Mouse (Mus musculus) heart, embryonic 13.5 days (tissue): ENCODE results near the gene Pih1d3. TPM values are rescaled to one million over a fixed set of nuclear protein-coding genes. Genes with fewer than 3 reads are reported as not detected.

Experiments used
- ATAC-seq: fragments of 200-750 bp; cut with Nextera tagmentation; 2 replicates; pipeline ENCODE4 v1.8.0; 2017; ENCODE audit warnings: moderate TSS enrichment; ENCODE audit not compliant: insufficient number of reproducible peaks, low FRiP score, low TSS enrichment; ENCODE audit errors: extremely low read depth
- H3K27ac ChIP-seq: fragments of 300-500 bp; sonication (generic); replicated peaks from 2 replicates; pipeline ENCODE4 v1.5.1; 2015; ENCODE audit warnings: moderate library complexity, mild to moderate bottlenecking, inconsistent platforms
- H3K27me3 ChIP-seq: fragments of 300-500 bp; sonication (generic); replicated peaks from 2 replicates; pipeline ENCODE4 v1.6.1; 2015; ENCODE audit warnings: mild to moderate bottlenecking, inconsistent platforms
- H3K36me3 ChIP-seq: fragments of 300-500 bp; sonication (generic); 2 replicates; pipeline ENCODE4 v1.6.1; 2015; ENCODE audit warnings: mild to moderate bottlenecking, inconsistent platforms
- H3K4me1 ChIP-seq: fragments of 300-500 bp; sonication (generic); 2 replicates; pipeline ENCODE4 v1.6.1; 2015; ENCODE audit warnings: inconsistent platforms
- H3K4me2 ChIP-seq: fragments of 300-500 bp; sonication (generic); 2 replicates; pipeline ENCODE4 v1.6.1; 2015; ENCODE audit warnings: inconsistent platforms, mild to moderate bottlenecking, moderate library complexity
- H3K4me3 ChIP-seq: fragments of 300-500 bp; sonication (generic); 2 replicates; pipeline ENCODE4 v1.5.1; 2015; ENCODE audit warnings: moderate library complexity, mild to moderate bottlenecking, inconsistent platforms
- H3K9ac ChIP-seq: fragments of 300-500 bp; sonication (generic); 2 replicates; pipeline ENCODE4 v1.6.1; 2015; ENCODE audit warnings: inconsistent platforms, mild to moderate bottlenecking, moderate library complexity
- H3K9me3 ChIP-seq: fragments of 300-500 bp; sonication (generic); 2 replicates; pipeline ENCODE4 v1.6.1; 2016; ENCODE audit warnings: inconsistent platforms
- WGBS: fragments of 180-500 bp; shearing (Covaris S2); methylation state at CpG from one replicate; pipeline ENCODE4 v1.1.7; 2015; ENCODE audit warnings: mixed read lengths; 5-methylcytosine and 5-hydroxymethylcytosine counted together
- polyA plus RNA-seq: library from polyadenylated mRNA; unstranded; fragments of >200 nt; fragmentation: Nextera tagmentation; extraction: Ambion mirVana; gene quantifications from 2 replicates; pipeline ENCODE4 v1.2.1, GENCODE M21; 2015

Gene Pih1d3
- polyA plus RNA-seq = not detected in 2 replicates

- Histone ChIP-seq H3K9ac (no peak within 1 kb of the TSS), H3K4me1 (no peaks in the 10 kb centered on the region), H3K4me2 (no peak within 1 kb of the TSS), H3K36me3 (no peaks in the 10 kb centered on the region), H3K27me3 (no peaks in the 10 kb centered on the region), H3K27ac (no peak within 1 kb of the TSS), H3K9me3 (no peaks in the 10 kb centered on the region), H3K4me3 (no peak within 1 kb of the TSS)
- ATAC-seq = no peak
- 67% methylated on average over 7 of the region's 7 CpGs for WGBS
These were observed at the start of gene Pih1d3, which contains the start of gene 4931428L18Rik for GRCm38 (mm10) chr1:31222564-31222963. Gene Pih1d3, plus strand, starts transcription at chr1:31222838. Gene 4931428L18Rik, minus strand, starts transcription at chr1:31222684.

DNA sequence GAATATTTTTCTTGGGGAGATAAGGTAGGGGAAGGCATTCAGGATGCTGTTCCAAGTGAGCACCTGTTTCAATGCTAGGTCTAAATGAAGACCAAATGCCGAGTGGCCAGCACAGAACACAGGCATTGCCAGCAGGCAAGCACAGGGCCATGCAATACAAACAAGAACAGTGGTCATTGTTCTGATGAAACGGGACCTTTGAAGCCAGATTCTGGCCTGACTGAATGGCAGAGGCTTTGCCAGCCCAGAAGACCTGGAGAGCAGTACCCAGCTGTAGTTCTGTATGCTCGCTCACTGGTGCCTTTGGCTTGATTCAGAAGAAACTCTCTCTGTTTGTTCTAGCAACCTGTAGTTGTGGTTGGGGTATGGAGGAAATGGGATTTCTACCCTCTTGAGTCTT, 47.2 kb upstream of the Pih1d3 start:
- Histone ChIP-seq H3K9me3 (no peaks in the 10 kb centered on the region), H3K27me3 (no peaks in the 10 kb centered on the region), H3K27ac (no peak overlapping the region), H3K9ac (no peak overlapping the region), H3K4me2 (no peak overlapping the region), H3K4me3 (no peak overlapping the region), H3K4me1 (no peaks in the 10 kb centered on the region), H3K36me3 (no peaks in the 10 kb centered on the region)
- WGBS = 68% methylated on average over 3 of the region's 3 CpGs
- ATAC-seq = no peak

- Histone ChIP-seq H3K4me1 (no peaks in the 10 kb centered on the region), H3K27ac (no peak within 1 kb of the TSS), H3K4me3 (no peak within 1 kb of the TSS), H3K27me3 (no peaks in the 10 kb centered on the region), H3K9ac (no peak within 1 kb of the TSS), H3K4me2 (no peak within 1 kb of the TSS), H3K36me3 (no peaks in the 10 kb centered on the region), H3K9me3 (no peaks in the 10 kb centered on the region)
- no peak for ATAC-seq
- 68% methylated on average over 5 of the region's 5 CpGs for WGBS
These were observed 46.5 kb upstream of the Pih1d3 start, which contains the start of gene Lgsn for GRCm38 (mm10) chr1:31176101-31176500. Gene Lgsn, plus strand, starts transcription at chr1:31176401.

- Histone ChIP-seq H3K27ac (no peak overlapping the region), H3K36me3 (no peaks in the 10 kb centered on the region), H3K4me3 (no peak overlapping the region), H3K9me3 (no peaks in the 10 kb centered on the region), H3K4me2 (no peak overlapping the region), H3K9ac (no peak overlapping the region), H3K4me1 (no peaks in the 10 kb centered on the region), H3K27me3 (no peaks in the 10 kb centered on the region)
- 47% methylated on average over 1 of the region's 1 CpGs for WGBS
- no peak for ATAC-seq
These were observed 44.4 kb upstream of the Pih1d3 start for GRCm38 (mm10) chr1:31178264-31178663.

- WGBS = 69% methylated on average over 10 of the region's 10 CpGs
- ATAC-seq = no peak
These were observed 32.3 kb upstream of the Pih1d3 start for GRCm38 (mm10) chr1:31190237-31190866.

DNA sequence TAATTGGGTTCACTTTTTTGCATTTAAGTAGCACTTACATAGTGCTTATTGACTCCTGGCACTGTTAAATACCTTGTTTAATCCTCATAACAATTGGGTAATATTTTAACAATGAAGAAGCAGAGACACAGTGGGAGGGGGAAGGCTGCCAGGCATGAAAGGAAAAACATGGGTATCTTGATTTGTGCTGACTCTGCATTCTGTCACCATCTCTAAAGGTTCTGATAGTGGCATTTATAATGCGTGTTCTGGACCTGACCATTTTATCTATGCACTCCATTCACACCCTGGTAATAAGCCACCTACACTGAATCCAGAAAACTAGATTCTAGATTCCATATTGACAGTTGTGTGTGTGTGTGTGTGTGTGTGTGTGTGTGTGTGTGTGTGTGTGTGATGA, 27.0 kb upstream of the Pih1d3 start:
- H3K4me3 ChIP-seq = no peak overlapping the region
- ATAC-seq = no peak
- no peaks in the 10 kb centered on the region for H3K9me3 ChIP-seq
- 64% methylated on average over 1 of the region's 1 CpGs for WGBS
- no peak overlapping the region for H3K9ac ChIP-seq
- H3K4me1 ChIP-seq = no peaks in the 10 kb centered on the region
- H3K27me3 ChIP-seq = no peaks in the 10 kb centered on the region
- H3K36me3 ChIP-seq = no peaks in the 10 kb centered on the region
- no peak overlapping the region for H3K27ac ChIP-seq
- no peak overlapping the region for H3K4me2 ChIP-seq

More at GRCm38 (mm10) chr1:31190237-31190866, 32.3 kb upstream of the Pih1d3 start:
- H3K9ac ChIP-seq = no peak overlapping the region
- no peaks in the 10 kb centered on the region for H3K27me3 ChIP-seq
- no peaks in the 10 kb centered on the region for H3K9me3 ChIP-seq
- H3K36me3 ChIP-seq = no peaks in the 10 kb centered on the region
- no peak overlapping the region for H3K4me3 ChIP-seq
- no peak overlapping the region for H3K4me2 ChIP-seq
- H3K27ac ChIP-seq = no peak overlapping the region
- no peaks in the 10 kb centered on the region for H3K4me1 ChIP-seq

- ATAC-seq = no peak
- Histone ChIP-seq H3K4me2 (no peak overlapping the region), H3K9ac (no peak overlapping the region), H3K36me3 (no peaks in the 10 kb centered on the region), H3K4me3 (no peak overlapping the region), H3K27ac (no peak overlapping the region), H3K9me3 (no peaks in the 10 kb centered on the region), H3K27me3 (no peaks in the 10 kb centered on the region), H3K4me1 (no peaks in the 10 kb centered on the region)
- 89% methylated on average over 3 of the region's 3 CpGs for WGBS
These were observed 25.7 kb upstream of the Pih1d3 start for GRCm38 (mm10) chr1:31196959-31197358.

DNA sequence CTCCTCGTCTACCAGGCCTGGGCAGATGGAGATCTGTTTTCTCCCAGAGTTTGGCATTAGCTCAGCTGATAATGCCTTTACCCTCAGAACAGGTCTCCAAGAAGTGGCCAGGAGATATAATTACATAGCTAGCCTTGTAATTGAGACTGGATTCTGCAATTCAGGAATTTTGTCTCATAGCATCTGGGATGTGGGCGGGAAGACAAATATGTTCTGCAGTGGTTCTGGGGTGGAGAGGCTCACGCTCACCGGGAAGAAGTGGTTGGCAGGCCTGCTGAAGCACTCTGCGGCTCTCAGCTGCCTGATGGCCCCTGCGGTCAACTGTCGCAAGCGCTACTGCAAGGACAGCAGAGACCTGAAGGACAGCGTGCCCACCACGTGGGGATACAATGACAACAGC, 18.9 kb upstream of the Pih1d3 start:
- Histone ChIP-seq H3K4me1 (no peaks in the 10 kb centered on the region), H3K9me3 (no peaks in the 10 kb centered on the region), H3K4me2 (no peak overlapping the region), H3K27ac (no peak overlapping the region), H3K9ac (no peak overlapping the region), H3K27me3 (no peaks in the 10 kb centered on the region), H3K36me3 (no peaks in the 10 kb centered on the region), H3K4me3 (no peak overlapping the region)
- ATAC-seq = no peak
- WGBS = 79% methylated on average over 10 of the region's 10 CpGs

- Histone ChIP-seq H3K4me1 (no peaks in the 10 kb centered on the region), H3K9me3 (no peaks in the 10 kb centered on the region), H3K4me3 (no peak overlapping the region), H3K4me2 (no peak overlapping the region), H3K36me3 (no peaks in the 10 kb centered on the region), H3K9ac (no peak overlapping the region), H3K27ac (no peak overlapping the region), H3K27me3 (no peaks in the 10 kb centered on the region)
- ATAC-seq = no peak
- 66% methylated on average over 7 of the region's 7 CpGs for WGBS
These were observed 17.3 kb upstream of the Pih1d3 start for GRCm38 (mm10) chr1:31205346-31205745.

DNA sequence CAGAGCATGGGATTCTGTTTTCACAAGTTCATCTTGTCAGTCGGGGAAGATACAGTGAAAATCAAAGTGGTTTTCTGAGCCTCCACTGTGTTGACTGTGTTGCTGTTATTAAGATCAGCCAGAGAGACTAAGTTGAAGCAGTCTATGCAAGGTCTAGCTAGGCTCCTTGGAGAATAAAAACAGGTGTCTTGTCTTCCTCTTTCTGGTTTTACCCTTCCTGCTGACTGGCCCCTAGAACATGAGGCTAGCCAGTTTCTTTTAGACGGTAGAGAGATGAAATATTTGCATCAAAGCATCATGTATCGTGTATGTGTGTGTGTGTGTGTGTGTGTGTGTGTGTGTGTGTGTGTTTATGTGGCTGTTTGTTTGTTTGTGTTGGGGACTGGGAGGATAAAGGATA, 16.9 kb upstream of the Pih1d3 start:
- no peak for ATAC-seq
- Histone ChIP-seq H3K4me3 (no peak overlapping the region), H3K9me3 (no peaks in the 10 kb centered on the region), H3K27ac (no peak overlapping the region), H3K9ac (no peak overlapping the region), H3K36me3 (no peaks in the 10 kb centered on the region), H3K4me2 (no peak overlapping the region), H3K4me1 (no peaks in the 10 kb centered on the region), H3K27me3 (no peaks in the 10 kb centered on the region)
- 48% methylated on average over 3 of the region's 3 CpGs for WGBS

GRCm38 (mm10) chr1:31210144-31210543, 12.5 kb upstream of the Pih1d3 start:
- 2% methylated on average over 5 of the region's 5 CpGs for WGBS
- no peaks in the 10 kb centered on the region for H3K27me3 ChIP-seq
- no peak overlapping the region for H3K27ac ChIP-seq
- no peaks in the 10 kb centered on the region for H3K36me3 ChIP-seq
- no peaks in the 10 kb centered on the region for H3K4me1 ChIP-seq
- H3K4me3 ChIP-seq = no peak overlapping the region
- ATAC-seq = no peak
- H3K4me2 ChIP-seq = no peak overlapping the region
- no peaks in the 10 kb centered on the region for H3K9me3 ChIP-seq
- H3K9ac ChIP-seq = no peak overlapping the region

- 58% methylated on average over 1 of the region's 1 CpGs for WGBS
- no peaks in the 10 kb centered on the region for H3K9me3 ChIP-seq
- H3K4me1 ChIP-seq = no peaks in the 10 kb centered on the region
- no peak overlapping the region for H3K4me2 ChIP-seq
- H3K4me3 ChIP-seq = no peak overlapping the region
- no peaks in the 10 kb centered on the region for H3K27me3 ChIP-seq
- H3K9ac ChIP-seq = no peak overlapping the region
- no peak overlapping the region for H3K27ac ChIP-seq
- H3K36me3 ChIP-seq = no peaks in the 10 kb centered on the region
- no peak for ATAC-seq
These were observed 7.8 kb upstream of the Pih1d3 start for GRCm38 (mm10) chr1:31214831-31215230.
